Mouse (Mus musculus): Measurements from ENCODE around the gene B230219D22Rik.
A peak's percentile ranks its signal among the peaks of the same experiment; 100 is the strongest.
"Not testable (repeated sequence)": the region's sequence is repeated elsewhere in the genome, so short reads cannot be mapped to it uniquely, and the experiment has no call there.

The B230219D22Rik gene

DNA sequence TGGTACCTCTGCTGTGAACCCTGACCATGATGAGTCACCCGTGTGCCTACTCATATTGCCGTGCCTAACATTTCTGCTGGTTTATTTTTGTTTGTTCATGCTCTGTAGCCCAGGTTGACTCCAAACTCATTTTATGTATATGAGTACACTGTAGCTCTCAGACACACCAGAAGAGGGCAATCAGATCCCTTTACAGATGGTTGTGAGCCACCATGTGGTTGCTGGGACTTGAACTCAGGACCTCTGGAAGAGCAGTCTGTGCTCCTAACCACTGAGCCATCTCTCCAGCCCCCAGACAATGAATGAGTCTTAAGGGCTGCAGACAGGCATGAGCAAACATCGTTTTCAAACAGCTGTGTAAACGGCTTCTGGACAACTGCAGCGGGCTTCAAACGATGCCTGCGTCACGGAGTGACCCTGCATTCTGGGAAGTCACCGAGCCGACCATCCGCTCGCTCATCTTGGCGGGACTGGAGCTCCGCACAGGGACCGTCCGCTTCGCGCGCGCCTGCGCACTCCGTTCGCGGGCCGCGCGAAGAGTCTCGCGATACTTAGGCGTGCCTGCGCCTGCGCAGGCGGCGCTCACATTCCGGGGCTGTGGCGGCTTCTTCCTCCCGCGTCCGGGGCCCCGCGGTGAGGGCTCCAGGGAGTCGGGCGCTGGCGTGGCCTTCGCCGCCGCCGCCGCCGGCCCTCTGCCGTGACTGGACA lies at the start of gene B230219D22Rik:
B230219D22Rik (plus strand) TSS at position 590 of the 708 bp plus-strand sequence.
- peak; percentile 83 to 88 for DNase-seq (ENCODE audit: low spot score in 2 of 2)

- peak in 1 of 2 experiments; percentile 25 for DNase-seq (ENCODE audit: low spot score in 2 of 2)
Measured at GRCm38 (mm10) chr13:55644525-55644924, 48.4 kb upstream of the B230219D22Rik start.

GRCm38 (mm10) chr13:55650098-55650497 lies 42.8 kb upstream of the B230219D22Rik start:
- DNase-seq (ENCODE audit: low spot score in 2 of 2): no peak

- no peak for DNase-seq (ENCODE audit: low spot score in 2 of 2)
Measured at GRCm38 (mm10) chr13:55650980-55651379, 41.9 kb upstream of the B230219D22Rik start.

- DNase-seq (ENCODE audit: low spot score in 2 of 2): peak in 1 of 2 experiments; percentile 42
Measured at GRCm38 (mm10) chr13:55668550-55668949, 24.4 kb upstream of the B230219D22Rik start.

DNA sequence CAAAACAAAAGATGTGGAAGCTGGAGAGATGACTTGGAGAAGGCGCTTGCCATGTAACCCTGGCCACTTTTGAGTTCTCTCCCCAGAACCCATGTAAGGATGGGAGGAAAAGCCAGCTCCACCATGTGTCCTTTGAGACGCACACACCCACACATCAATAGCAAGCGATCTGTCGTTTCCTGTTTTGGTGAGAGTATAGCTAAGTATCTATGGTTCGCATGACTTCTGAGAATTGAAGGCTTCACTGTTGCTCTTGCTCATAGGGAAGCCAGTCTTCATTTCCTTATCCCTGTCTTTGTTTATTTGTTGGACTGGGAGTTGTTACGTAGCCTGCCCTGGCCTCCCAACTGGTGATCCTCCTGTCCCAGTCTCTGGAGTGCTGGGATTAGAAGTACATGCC lies 20.2 kb upstream of the B230219D22Rik start:
- DNase-seq (ENCODE audit: low spot score in 2 of 2): no peak

GRCm38 (mm10) chr13:55677364-55677763 lies 15.6 kb upstream of the B230219D22Rik start:
- DNase-seq (ENCODE audit: low spot score in 2 of 2): no peak

GRCm38 (mm10) chr13:55682201-55682600 lies 10.7 kb upstream of the B230219D22Rik start:
- DNase-seq (ENCODE audit: low spot score in 2 of 2): no peak

GRCm38 (mm10) chr13:55683581-55683980 lies 9.3 kb upstream of the B230219D22Rik start:
- DNase-seq (ENCODE audit: low spot score in 2 of 2): no peak

- DNase-seq (ENCODE audit: low spot score in 2 of 2): no peak
Measured at GRCm38 (mm10) chr13:55686107-55686633, 6.8 kb upstream of the B230219D22Rik start.

- DNase-seq (ENCODE audit: low spot score in 2 of 2): no peak
Measured at GRCm38 (mm10) chr13:55687927-55688602, 4.9 kb upstream of the B230219D22Rik start.

- peak in 1 of 2 experiments; percentile 49 for DNase-seq (ENCODE audit: low spot score in 2 of 2)
Measured at GRCm38 (mm10) chr13:55693243-55693721, 358 bp downstream of the B230219D22Rik start.

- no peak for DNase-seq (ENCODE audit: low spot score in 2 of 2)
Measured at GRCm38 (mm10) chr13:55694110-55694509, 1.2 kb downstream of the B230219D22Rik start.

- DNase-seq (ENCODE audit: low spot score in 2 of 2): not testable (repeated sequence)
Measured at GRCm38 (mm10) chr13:55695989-55696388, 3.1 kb downstream of the B230219D22Rik start.

GRCm38 (mm10) chr13:55704301-55704700 lies 11.4 kb downstream of the B230219D22Rik start:
- DNase-seq (ENCODE audit: low spot score in 2 of 2): no peak

DNA sequence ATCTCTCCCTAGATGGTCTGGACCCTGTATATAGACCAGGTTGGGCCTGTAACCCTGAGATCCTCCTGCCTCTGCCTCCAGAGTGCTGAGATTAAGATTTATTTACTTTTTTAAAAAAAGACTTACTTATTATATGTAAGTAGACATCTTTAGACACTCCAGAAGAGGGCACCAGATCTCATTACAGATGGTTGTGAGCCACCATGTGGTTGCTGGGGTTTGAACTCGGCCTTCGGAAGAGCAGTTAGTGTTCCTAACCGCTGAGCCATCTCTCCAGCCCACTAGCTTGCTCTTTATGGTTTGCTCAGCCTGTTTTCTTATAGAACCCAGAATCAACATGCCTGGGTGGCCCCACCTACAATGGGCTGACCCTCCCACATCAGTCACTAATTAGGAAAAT lies 19.9 kb downstream of the B230219D22Rik start:
- no peak for DNase-seq (ENCODE audit: low spot score in 2 of 2)

- peak; percentile 79 to 83 for DNase-seq (ENCODE audit: low spot score in 2 of 2)
Measured at GRCm38 (mm10) chr13:55714501-55715166, 21.7 kb downstream of the B230219D22Rik start, which contains the start of gene Txndc15. Txndc15 (plus strand) TSS chr13:55714650.

GRCm38 (mm10) chr13:55715167-55715512 lies 22.2 kb downstream of the B230219D22Rik start:
- no peak for DNase-seq (ENCODE audit: low spot score in 2 of 2)

- no peak for DNase-seq (ENCODE audit: low spot score in 2 of 2)
Measured at GRCm38 (mm10) chr13:55715908-55716510, 23.1 kb downstream of the B230219D22Rik start.

DNA sequence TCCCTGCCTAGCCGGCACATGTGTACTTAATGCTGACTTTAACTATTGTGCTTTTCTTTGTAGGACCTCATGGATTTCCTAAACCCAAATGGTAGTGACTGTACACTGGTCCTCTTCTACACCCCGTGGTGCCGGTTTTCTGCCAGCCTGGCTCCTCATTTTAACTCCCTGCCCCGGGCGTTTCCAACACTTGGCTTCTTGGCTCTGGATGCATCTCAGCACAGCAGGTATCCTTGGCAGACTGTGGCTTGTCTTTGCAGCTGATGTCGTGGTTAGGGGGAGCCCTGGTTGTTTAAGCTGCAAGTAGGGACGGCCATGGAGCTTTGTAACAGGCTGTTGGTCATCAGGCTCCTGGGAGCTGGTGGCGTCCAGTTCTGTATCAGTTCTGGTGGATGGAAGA lies 28.6 kb downstream of the B230219D22Rik start:
- no peak for DNase-seq (ENCODE audit: low spot score in 2 of 2)

GRCm38 (mm10) chr13:55721995-55722394 lies 29.1 kb downstream of the B230219D22Rik start:
- no peak for DNase-seq (ENCODE audit: low spot score in 2 of 2)
